Mouse (Mus musculus) midbrain, embryonic 15.5 days (tissue): ENCODE measurements around the gene Homer3. TPM values are rescaled to one million over a fixed set of nuclear protein-coding genes. Genes with fewer than 3 reads are reported as not detected.

Experiments
- polyA plus RNA-seq: library from polyadenylated mRNA; unstranded; fragments of >200 nt; fragmentation: Nextera tagmentation; extraction: Ambion mirVana; gene quantifications from 2 replicates; pipeline ENCODE4 v1.2.1, GENCODE M21; 2015

Homer3 gene
- polyA plus RNA-seq, 1 experiment from 2014 or later = 37.9 TPM

Other genes starting within 250 kb of the Homer3 start
- 87.5 and 87.8 TPM in 2 replicates for gene Mau2, start 240.1 kb upstream of the Homer3 start, polyA plus RNA-seq
- 65.4 and 65.9 TPM in 2 replicates for gene Sugp1, start 240.0 kb upstream of the Homer3 start, polyA plus RNA-seq
- 1.7 and 2.1 TPM in 2 replicates for gene Tm6sf2, start 209.9 kb upstream of the Homer3 start, polyA plus RNA-seq
- 0.93 and 1.4 TPM in 2 replicates for gene Hapln4, start 199.4 kb upstream of the Homer3 start, polyA plus RNA-seq
- gene Ncan, start 162.0 kb upstream of the Homer3 start, polyA plus RNA-seq = 186 and 193 TPM in 2 replicates
- 36.7 and 39.1 TPM in 2 replicates for gene Nr2c2ap, start 151.5 kb upstream of the Homer3 start, polyA plus RNA-seq
- gene Rfxank, start 143.7 kb upstream of the Homer3 start, polyA plus RNA-seq = 13.4 and 14.2 TPM in 2 replicates
- gene Borcs8, start 143.3 kb upstream of the Homer3 start, polyA plus RNA-seq = 59.1 and 64.8 TPM in 2 replicates
- 0.37 and 0.56 TPM in 2 replicates for gene Mef2b, start 143.1 kb upstream of the Homer3 start, polyA plus RNA-seq
- 60.9 and 62.0 TPM in 2 replicates for gene Tmem161a, start 110.5 kb upstream of the Homer3 start, polyA plus RNA-seq
- 8.7 and 10.9 TPM in 2 replicates for gene Slc25a42, start 70.5 kb upstream of the Homer3 start, polyA plus RNA-seq
- gene Sugp2, start 48.6 kb upstream of the Homer3 start, polyA plus RNA-seq = 102 and 109 TPM in 2 replicates
- gene Armc6, start 48.4 kb upstream of the Homer3 start, polyA plus RNA-seq = 117 and 118 TPM in 2 replicates
- 44.5 and 48.0 TPM in 2 replicates for gene Ddx49, start 19.7 kb downstream of the Homer3 start, polyA plus RNA-seq
- gene Cope, start 19.7 kb downstream of the Homer3 start, polyA plus RNA-seq = 299 and 322 TPM in 2 replicates
- gene Cers1, start 32.9 kb downstream of the Homer3 start, polyA plus RNA-seq = 38.2 and 40.1 TPM in 2 replicates
- 5.3 and 7.4 TPM in 2 replicates for gene Gdf1, start 47.0 kb downstream of the Homer3 start, polyA plus RNA-seq
- 15.1 and 16.0 TPM in 2 replicates for gene Upf1, start 70.5 kb downstream of the Homer3 start, polyA plus RNA-seq
- 0.50 and 0.57 TPM in 2 replicates for gene Comp, start 90.7 kb downstream of the Homer3 start, polyA plus RNA-seq
- gene Crtc1, start 156.8 kb downstream of the Homer3 start, polyA plus RNA-seq = 57.2 and 58.7 TPM in 2 replicates
- gene Klhl26, start 194.1 kb downstream of the Homer3 start, polyA plus RNA-seq = 31.0 and 31.4 TPM in 2 replicates
- gene Tmem59l, start 204.5 kb downstream of the Homer3 start, polyA plus RNA-seq = 123 and 141 TPM in 2 replicates
- 2.4 and 2.9 TPM in 2 replicates for gene Crlf1, start 210.3 kb downstream of the Homer3 start, polyA plus RNA-seq
- 164 and 169 TPM in 2 replicates for gene Rex1bd, start 223.9 kb downstream of the Homer3 start, polyA plus RNA-seq
- gene Uba52, start 228.0 kb downstream of the Homer3 start, polyA plus RNA-seq = 587 and 620 TPM in 2 replicates
- 450 and 462 TPM in 2 replicates for gene Fkbp8, start 244.9 kb downstream of the Homer3 start, polyA plus RNA-seq
- gene Kxd1, start 245.1 kb downstream of the Homer3 start, polyA plus RNA-seq = 46.4 and 51.7 TPM in 2 replicates